Mouse (Mus musculus) kidney, embryonic 15.5 days (tissue): ENCODE data around the gene Slc39a8. TPM values are rescaled to one million over a fixed set of nuclear protein-coding genes. Genes with fewer than 3 reads are reported as not detected.
A peak's percentile ranks its signal among the peaks of the same experiment; 100 is the strongest.

Experiments
- ATAC-seq: fragments of 200-750 bp; cut with Nextera tagmentation; replicated peaks from 2 replicates; pipeline ENCODE4 v1.8.0; 2017; ENCODE audit warnings: moderate TSS enrichment; ENCODE audit not compliant: low FRiP score
- H3K27ac ChIP-seq: fragments of 300-500 bp; sonication (generic); 2 replicates; pipeline ENCODE4 v1.5.1; 2015; ENCODE audit warnings: mild to moderate bottlenecking, inconsistent platforms
- H3K27me3 ChIP-seq: fragments of 300-500 bp; sonication (generic); 2 replicates; pipeline ENCODE4 v1.6.1; 2015; ENCODE audit warnings: inconsistent platforms
- H3K36me3 ChIP-seq: fragments of 300-500 bp; sonication (generic); 2 replicates; pipeline ENCODE4 v1.6.1; 2015; ENCODE audit warnings: inconsistent platforms
- H3K4me1 ChIP-seq: fragments of 300-500 bp; sonication (generic); 2 replicates; pipeline ENCODE4 v1.6.1; 2015; ENCODE audit warnings: inconsistent platforms
- H3K4me2 ChIP-seq: fragments of 300-500 bp; sonication (generic); 2 replicates; pipeline ENCODE4 v1.6.1; 2015; ENCODE audit warnings: moderate library complexity, mild to moderate bottlenecking, inconsistent platforms
- H3K4me3 ChIP-seq: fragments of 300-500 bp; sonication (generic); replicated peaks from 2 replicates; pipeline ENCODE4 v1.5.1; 2015; ENCODE audit warnings: mild to moderate bottlenecking, inconsistent platforms
- H3K9ac ChIP-seq: fragments of 300-500 bp; sonication (generic); 2 replicates; pipeline ENCODE4 v1.6.1; 2015; ENCODE audit warnings: mild to moderate bottlenecking, inconsistent platforms
- H3K9me3 ChIP-seq: fragments of 300-500 bp; sonication (generic); replicated peaks from 2 replicates; pipeline ENCODE4 v1.6.1; 2016; ENCODE audit warnings: inconsistent platforms
- WGBS: fragments of 180-500 bp; shearing (Covaris S2); methylation state at CpG from one replicate; pipeline ENCODE4 v1.1.7; 2015; ENCODE audit warnings: mixed read lengths; 5-methylcytosine and 5-hydroxymethylcytosine counted together
- polyA plus RNA-seq: library from polyadenylated mRNA; unstranded; fragments of >200 nt; fragmentation: Nextera tagmentation; extraction: Ambion mirVana; gene quantifications from 2 replicates; pipeline ENCODE4 v1.2.1, GENCODE M21; 2015

The Slc39a8 gene
- polyA plus RNA-seq, 1 experiment from 2014 or later = 15.3 TPM

DNA sequence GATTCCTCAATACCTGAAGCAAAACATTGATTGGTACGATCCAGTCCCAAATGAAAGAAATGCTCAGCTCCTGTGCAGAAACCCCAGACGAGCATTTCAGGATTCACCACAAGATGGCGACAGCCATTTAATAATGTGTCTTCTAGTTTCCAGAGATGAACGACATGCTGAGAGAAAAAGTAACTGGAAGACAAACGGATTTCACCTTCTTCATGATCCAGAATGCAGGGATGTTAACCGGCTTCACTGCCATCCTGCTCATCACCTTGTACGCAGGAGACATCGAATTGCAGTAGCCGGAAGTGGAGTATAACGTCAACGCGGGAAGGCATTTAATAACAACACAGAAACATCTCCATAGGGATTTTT, 61.6 kb downstream of the Slc39a8 start:
- no peak for ATAC-seq
- H3K4me1 ChIP-seq = no peaks in the 10 kb centered on the region
- H3K27me3 ChIP-seq = no peaks in the 10 kb centered on the region
- WGBS = 40% methylated on average over 12 of the region's 12 CpGs
- H3K4me3 ChIP-seq = no peak overlapping the region
- H3K27ac ChIP-seq = no peak overlapping the region
- H3K9me3 ChIP-seq = no peaks in the 10 kb centered on the region
- H3K36me3 ChIP-seq = no peaks in the 10 kb centered on the region
- H3K9ac ChIP-seq = no peak overlapping the region
- H3K4me2 ChIP-seq = 0 out of 2 replicates have a peak overlapping the region, but pooled peaks have one; percentile 33

GRCm38 (mm10) chr3:135887033-135887855, 62.2 kb downstream of the Slc39a8 start:
- Histone ChIP-seq H3K9ac (no peak overlapping the region), H3K4me1 (no peaks in the 10 kb centered on the region), H3K4me2 (0 out of 2 replicates have a peak overlapping the region, but pooled peaks have one; percentile 33), H3K27ac (no peak overlapping the region), H3K27me3 (no peaks in the 10 kb centered on the region), H3K9me3 (no peaks in the 10 kb centered on the region), H3K4me3 (no peak overlapping the region), H3K36me3 (no peaks in the 10 kb centered on the region)
- no peak for ATAC-seq
- 66% methylated on average over 9 of the region's 9 CpGs for WGBS

DNA sequence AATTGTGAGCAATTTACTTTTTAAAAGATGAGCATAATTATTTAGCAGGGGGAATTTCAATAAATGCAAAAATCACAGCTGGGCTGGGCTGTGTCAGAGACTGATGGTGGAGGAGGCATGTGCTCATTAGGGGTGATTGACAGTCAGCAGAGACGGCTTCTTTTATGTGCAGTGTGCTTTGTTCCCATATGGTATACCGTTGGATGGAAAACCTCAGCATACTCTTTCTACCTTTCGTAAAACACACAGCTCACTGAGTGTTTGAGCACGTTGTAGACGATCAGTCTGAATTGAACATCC, 62.7 kb downstream of the Slc39a8 start:
- H3K27me3 ChIP-seq = no peaks in the 10 kb centered on the region
- H3K36me3 ChIP-seq = no peaks in the 10 kb centered on the region
- no peak overlapping the region for H3K4me2 ChIP-seq
- H3K9ac ChIP-seq = no peak overlapping the region
- H3K9me3 ChIP-seq = no peaks in the 10 kb centered on the region
- no peak for ATAC-seq
- H3K27ac ChIP-seq = no peak overlapping the region
- no peaks in the 10 kb centered on the region for H3K4me1 ChIP-seq
- WGBS = 73% methylated on average over 5 of the region's 5 CpGs
- no peak overlapping the region for H3K4me3 ChIP-seq

DNA sequence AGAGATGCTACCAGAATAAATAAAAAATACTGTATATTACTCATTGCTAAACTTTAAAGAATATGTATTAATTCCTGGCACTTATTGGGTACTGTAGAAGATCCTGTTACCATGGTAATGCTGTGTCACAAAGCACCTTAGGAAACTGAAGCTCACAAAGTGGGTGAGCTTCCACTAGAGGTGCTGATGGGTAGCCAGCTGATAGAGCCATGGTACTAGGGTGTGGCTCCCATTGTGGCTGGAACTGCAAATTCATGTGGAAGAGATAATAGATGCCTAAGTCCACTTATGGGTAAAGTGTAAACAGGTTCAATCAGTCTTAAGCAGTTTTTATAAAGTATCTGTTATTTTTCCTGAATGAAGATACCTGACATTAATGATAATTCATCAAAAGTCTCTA, 64.3 kb downstream of the Slc39a8 start:
- Histone ChIP-seq H3K36me3 (no peaks in the 10 kb centered on the region), H3K27ac (no peak overlapping the region), H3K9ac (no peak overlapping the region), H3K4me1 (no peaks in the 10 kb centered on the region), H3K4me3 (no peak overlapping the region), H3K4me2 (no peak overlapping the region), H3K27me3 (no peaks in the 10 kb centered on the region), H3K9me3 (no peaks in the 10 kb centered on the region)
- ATAC-seq = no peak

GRCm38 (mm10) chr3:135903366-135903765, 78.3 kb downstream of the Slc39a8 start:
- no peak overlapping the region for H3K4me2 ChIP-seq
- H3K36me3 ChIP-seq = no peaks in the 10 kb centered on the region
- no peaks in the 10 kb centered on the region for H3K4me1 ChIP-seq
- 86% methylated on average over 1 of the region's 1 CpGs for WGBS
- H3K9ac ChIP-seq = no peak overlapping the region
- no peaks in the 10 kb centered on the region for H3K9me3 ChIP-seq
- ATAC-seq = no peak
- H3K27ac ChIP-seq = no peak overlapping the region
- no peak overlapping the region for H3K4me3 ChIP-seq
- no peaks in the 10 kb centered on the region for H3K27me3 ChIP-seq

DNA sequence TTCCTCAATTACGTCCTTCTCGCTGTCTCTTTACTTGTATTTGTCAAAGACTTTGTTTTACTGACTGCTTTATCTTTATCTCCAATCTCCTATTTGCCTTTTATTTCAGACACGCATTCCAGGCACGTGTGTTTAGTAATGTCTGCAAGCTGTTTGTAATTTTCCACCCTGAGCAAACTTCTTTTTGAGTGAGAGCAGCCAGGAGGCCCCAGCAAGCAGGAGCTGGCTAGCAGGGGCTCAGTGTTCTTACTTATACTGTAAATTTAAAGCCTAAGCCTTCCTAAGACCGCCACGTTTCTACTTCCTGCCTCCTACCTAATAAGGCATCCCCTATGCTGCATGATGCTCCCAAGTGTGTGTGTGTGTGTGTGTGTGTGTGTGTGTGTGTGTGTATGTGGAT, 79.8 kb downstream of the Slc39a8 start:
- Histone ChIP-seq H3K36me3 (no peaks in the 10 kb centered on the region), H3K27ac (no peak overlapping the region), H3K4me2 (no peak overlapping the region), H3K4me1 (no peaks in the 10 kb centered on the region), H3K27me3 (no peaks in the 10 kb centered on the region), H3K9me3 (no peaks in the 10 kb centered on the region), H3K4me3 (no peak overlapping the region), H3K9ac (no peak overlapping the region)
- 45% methylated on average over 6 of the region's 6 CpGs for WGBS
- ATAC-seq = 0 out of 2 replicates have a peak, but pooled peaks have one; percentile 22

- Histone ChIP-seq H3K27ac (no peak overlapping the region), H3K4me3 (no peak overlapping the region), H3K27me3 (no peaks in the 10 kb centered on the region), H3K36me3 (no peaks in the 10 kb centered on the region), H3K4me2 (no peak overlapping the region), H3K9me3 (no peaks in the 10 kb centered on the region), H3K4me1 (no peaks in the 10 kb centered on the region), H3K9ac (no peak overlapping the region)
- 93% methylated on average over 1 of the region's 1 CpGs for WGBS
- no peak for ATAC-seq
These were observed 80.7 kb downstream of the Slc39a8 start for GRCm38 (mm10) chr3:135905729-135906128.

DNA sequence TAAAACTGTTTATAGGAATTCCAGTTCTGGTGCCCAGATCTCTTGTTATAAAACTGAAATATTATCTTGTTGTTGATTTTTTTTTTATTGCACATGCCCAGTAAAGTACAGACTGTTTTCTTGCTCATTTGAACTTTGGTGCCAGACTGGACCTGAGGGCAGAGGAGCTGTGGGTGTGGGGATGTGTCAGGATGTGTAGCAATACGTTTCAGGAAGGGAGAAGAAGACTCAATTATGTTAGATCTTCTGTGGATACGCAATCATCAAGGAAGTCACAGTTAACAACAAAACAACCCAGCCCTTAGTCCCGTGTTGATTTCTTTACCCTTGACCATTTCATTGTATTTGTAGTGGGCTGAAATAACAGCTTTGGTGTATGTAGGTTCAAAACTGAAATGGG, 81.9 kb downstream of the Slc39a8 start:
- WGBS = 63% methylated on average over 3 of the region's 3 CpGs

DNA sequence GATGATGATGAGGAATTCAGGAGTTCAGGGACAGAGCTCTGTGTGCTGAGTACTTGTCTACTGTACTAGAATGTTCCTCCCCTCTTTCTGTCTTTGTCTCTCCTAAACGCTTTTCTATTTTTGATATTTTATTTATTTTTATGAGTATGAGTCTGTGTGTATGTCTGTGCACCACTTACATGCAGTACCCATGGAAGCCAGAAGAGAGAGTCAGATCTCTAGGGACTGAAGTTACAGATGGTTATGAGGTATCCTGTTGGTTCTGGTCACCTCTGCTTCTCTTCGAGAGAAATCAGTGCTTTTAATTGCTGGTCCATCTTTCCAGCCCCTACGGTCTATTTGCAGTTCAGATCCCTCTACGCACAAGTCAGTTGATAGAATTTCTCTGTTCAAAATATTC, 90.9 kb downstream of the Slc39a8 start:
- 86% methylated on average over 4 of the region's 4 CpGs for WGBS
- no peak overlapping the region for H3K27ac ChIP-seq
- no peaks in the 10 kb centered on the region for H3K9me3 ChIP-seq
- no peaks in the 10 kb centered on the region for H3K36me3 ChIP-seq
- no peaks in the 10 kb centered on the region for H3K4me1 ChIP-seq
- H3K27me3 ChIP-seq = no peaks in the 10 kb centered on the region
- H3K4me2 ChIP-seq = no peak overlapping the region
- H3K4me3 ChIP-seq = no peak overlapping the region
- ATAC-seq = no peak
- no peak overlapping the region for H3K9ac ChIP-seq

More for the DNA sequence above, 81.9 kb downstream of the Slc39a8 start:
- no peaks in the 10 kb centered on the region for H3K9me3 ChIP-seq
- no peak overlapping the region for H3K4me2 ChIP-seq
- H3K27me3 ChIP-seq = no peaks in the 10 kb centered on the region
- H3K4me3 ChIP-seq = no peak overlapping the region
- no peak overlapping the region for H3K9ac ChIP-seq
- no peaks in the 10 kb centered on the region for H3K4me1 ChIP-seq
- H3K36me3 ChIP-seq = no peaks in the 10 kb centered on the region
- no peak for ATAC-seq
- no peak overlapping the region for H3K27ac ChIP-seq

GRCm38 (mm10) chr3:135918566-135919180, 93.6 kb downstream of the Slc39a8 start:
- ATAC-seq = no peak
- H3K27me3 ChIP-seq = no peaks in the 10 kb centered on the region
- H3K4me1 ChIP-seq = no peaks in the 10 kb centered on the region
- no peaks in the 10 kb centered on the region for H3K36me3 ChIP-seq
- no peaks in the 10 kb centered on the region for H3K9me3 ChIP-seq
- no peak overlapping the region for H3K4me2 ChIP-seq
- H3K27ac ChIP-seq = no peak overlapping the region
- H3K4me3 ChIP-seq = no peak overlapping the region
- WGBS = 77% methylated on average over 5 of the region's 5 CpGs
- H3K9ac ChIP-seq = no peak overlapping the region

- no peaks in the 10 kb centered on the region for H3K4me1 ChIP-seq
- H3K4me2 ChIP-seq = no peak overlapping the region
- H3K4me3 ChIP-seq = no peak overlapping the region
- no peaks in the 10 kb centered on the region for H3K36me3 ChIP-seq
- no peak overlapping the region for H3K27ac ChIP-seq
- H3K9ac ChIP-seq = no peak overlapping the region
- H3K27me3 ChIP-seq = no peaks in the 10 kb centered on the region
- WGBS = 68% methylated on average over 4 of the region's 4 CpGs
- no peaks in the 10 kb centered on the region for H3K9me3 ChIP-seq
- no peak for ATAC-seq
These were observed 94.2 kb downstream of the Slc39a8 start for GRCm38 (mm10) chr3:135919305-135919704.

- Histone ChIP-seq H3K4me1 (no peaks in the 10 kb centered on the region), H3K27ac (no peak overlapping the region)
- WGBS = 44% methylated on average over 1 of the region's 1 CpGs
These were observed 101.7 kb downstream of the Slc39a8 start for GRCm38 (mm10) chr3:135926729-135927128.

GRCm38 (mm10) chr3:135928184-135928583, 103.1 kb downstream of the Slc39a8 start:
- no peak overlapping the region for H3K9ac ChIP-seq
- WGBS = 88% methylated on average over 4 of the region's 4 CpGs
- no peak overlapping the region for H3K4me3 ChIP-seq
- no peaks in the 10 kb centered on the region for H3K36me3 ChIP-seq
- no peaks in the 10 kb centered on the region for H3K9me3 ChIP-seq
- H3K27me3 ChIP-seq = no peaks in the 10 kb centered on the region
- H3K4me1 ChIP-seq = no peaks in the 10 kb centered on the region
- ATAC-seq = no peak
- H3K27ac ChIP-seq = no peak overlapping the region
- H3K4me2 ChIP-seq = no peak overlapping the region

More at GRCm38 (mm10) chr3:135926729-135927128, 101.7 kb downstream of the Slc39a8 start:
- no peak overlapping the region for H3K4me3 ChIP-seq
- H3K36me3 ChIP-seq = no peaks in the 10 kb centered on the region
- no peak overlapping the region for H3K9ac ChIP-seq
- no peaks in the 10 kb centered on the region for H3K27me3 ChIP-seq
- H3K4me2 ChIP-seq = no peak overlapping the region
- ATAC-seq = no peak
- no peaks in the 10 kb centered on the region for H3K9me3 ChIP-seq
